Mouse (Mus musculus): ENCODE measurements around the gene Tnpo1.
A peak's percentile ranks its signal among the peaks of the same experiment; 100 is the strongest.
"Not testable (repeated sequence)": the region's sequence is repeated elsewhere in the genome, so short reads cannot be mapped to it uniquely, and the experiment has no call there.

Tnpo1 gene

GRCm38 (mm10) chr13:98816981-98817660, 109.1 kb downstream of the Tnpo1 start:
- DNase-seq: not testable (repeated sequence)

- no peak for DNase-seq
Measured at GRCm38 (mm10) chr13:98816571-98816970, 109.6 kb downstream of the Tnpo1 start.

GRCm38 (mm10) chr13:98815147-98815785, 110.9 kb downstream of the Tnpo1 start, which contains the start of gene Fcho2:
TSS of gene Fcho2 (minus strand) at chr13:98815449.
- peak; percentile 89 to 91 for DNase-seq

- peak; percentile 21 to 34 for DNase-seq
Measured at GRCm38 (mm10) chr13:98814275-98815040, 111.7 kb downstream of the Tnpo1 start.

GRCm38 (mm10) chr13:98813596-98814274, 112.4 kb downstream of the Tnpo1 start:
- DNase-seq: no peak

- DNase-seq: no peak
Measured at GRCm38 (mm10) chr13:98813167-98813566, 113.0 kb downstream of the Tnpo1 start.

- no peak for DNase-seq
Measured at GRCm38 (mm10) chr13:98812285-98812684, 113.9 kb downstream of the Tnpo1 start.

- DNase-seq: no peak
Measured at GRCm38 (mm10) chr13:98810143-98810542, 116.0 kb downstream of the Tnpo1 start.

- DNase-seq: no peak
Measured at GRCm38 (mm10) chr13:98809087-98809486, 117.1 kb downstream of the Tnpo1 start.

- no peak for DNase-seq
Measured at GRCm38 (mm10) chr13:98804480-98804879, 121.7 kb downstream of the Tnpo1 start.

GRCm38 (mm10) chr13:98803699-98804098, 122.5 kb downstream of the Tnpo1 start:
- no peak for DNase-seq

GRCm38 (mm10) chr13:98802957-98803356, 123.2 kb downstream of the Tnpo1 start:
- DNase-seq: no peak

- no peak for DNase-seq
Measured at GRCm38 (mm10) chr13:98795511-98795910, 130.7 kb downstream of the Tnpo1 start.

GRCm38 (mm10) chr13:98792864-98793263, 133.3 kb downstream of the Tnpo1 start:
- DNase-seq: no peak

GRCm38 (mm10) chr13:98791693-98792092, 134.5 kb downstream of the Tnpo1 start:
- DNase-seq: no peak
